Mouse (Mus musculus): Measurements from ENCODE around the gene Isl2.

The Isl2 gene

GRCm38 (mm10) chr9:55538377-55538776 is at the start of gene Isl2:
Isl2 (plus strand) TSS chr9:55538672.
- in situ Hi-C loops (cut with MboI, MseI): no loop called here

- in situ Hi-C loops (cut with MboI, MseI): no loop called here
These were observed 30.6 kb upstream of the Isl2 start for GRCm38 (mm10) chr9:55507922-55508321.

GRCm38 (mm10) chr9:55508701-55509100 is 29.8 kb upstream of the Isl2 start:
- in situ Hi-C loops (cut with MboI, MseI): no loop called here

- in situ Hi-C loops (cut with MboI, MseI): no loop called here
These were observed 28.7 kb upstream of the Isl2 start for GRCm38 (mm10) chr9:55509731-55510130.

- in situ Hi-C loops (cut with MboI, MseI): no loop called here
These were observed 27.7 kb upstream of the Isl2 start for GRCm38 (mm10) chr9:55510651-55511235.

GRCm38 (mm10) chr9:55511521-55511993 is 26.9 kb upstream of the Isl2 start:
- in situ Hi-C loops (cut with MboI, MseI): no loop called here

GRCm38 (mm10) chr9:55512027-55512543 is 26.4 kb upstream of the Isl2 start, which contains the start of gene Etfa:
Etfa (minus strand) TSS chr9:55512243.
- in situ Hi-C loops (cut with MboI, MseI): no loop called here

GRCm38 (mm10) chr9:55525716-55526115 is 12.8 kb upstream of the Isl2 start:
- in situ Hi-C loops (cut with MboI, MseI): loop anchor here (5.0 kb wide), 1 partner anchor 33 kb away; no protein-coding TSS in a partner anchor

GRCm38 (mm10) chr9:55535907-55536306 is 2.6 kb upstream of the Isl2 start:
- in situ Hi-C loops (cut with MboI, MseI): no loop called here

GRCm38 (mm10) chr9:55539006-55539405 is 534 bp downstream of the Isl2 start:
- in situ Hi-C loops (cut with MboI, MseI): no loop called here

- in situ Hi-C loops (cut with MboI, MseI): no loop called here
These were observed 1.4 kb downstream of the Isl2 start for GRCm38 (mm10) chr9:55539661-55540390.

- in situ Hi-C loops (cut with MboI, MseI): no loop called here
These were observed 1.9 kb downstream of the Isl2 start for GRCm38 (mm10) chr9:55540391-55540770.

- in situ Hi-C loops (cut with MboI, MseI): no loop called here
These were observed 2.4 kb downstream of the Isl2 start for GRCm38 (mm10) chr9:55540888-55541287.

- in situ Hi-C loops (cut with MboI, MseI): no loop called here
These were observed 3.4 kb downstream of the Isl2 start for GRCm38 (mm10) chr9:55541681-55542365.

GRCm38 (mm10) chr9:55542366-55543325 is 4.2 kb downstream of the Isl2 start:
- in situ Hi-C loops (cut with MboI, MseI): no loop called here

GRCm38 (mm10) chr9:55543336-55543702 is 4.8 kb downstream of the Isl2 start:
- in situ Hi-C loops (cut with MboI, MseI): no loop called here

- in situ Hi-C loops (cut with MboI, MseI): no loop called here
These were observed 5.4 kb downstream of the Isl2 start for GRCm38 (mm10) chr9:55543703-55544401.

- in situ Hi-C loops (cut with MboI, MseI): no loop called here
These were observed 6.5 kb downstream of the Isl2 start for GRCm38 (mm10) chr9:55544861-55545555.

GRCm38 (mm10) chr9:55545556-55546175 is 7.2 kb downstream of the Isl2 start:
- in situ Hi-C loops (cut with MboI, MseI): no loop called here

Data from regulatory T cell (primary cell).